Mouse (Mus musculus) CH12.LX (cell line): ENCODE results near the gene Casp3. TPM values are rescaled to one million over a fixed set of nuclear protein-coding genes. Genes with fewer than 3 reads are reported as not detected.
A peak's percentile ranks its signal among the peaks of the same experiment; 100 is the strongest.

Experiments used
- DNase-seq: peaks from one replicate; pipeline ENCODE4 v3.0.0-alpha.2; 2013; ENCODE audit errors: extremely low read depth
- H3K27ac ChIP-seq: 2 replicates; pipeline ENCODE4 v1.5.1; 2012; ENCODE audit warnings: low read depth, mild to moderate bottlenecking, control low read depth, moderate library complexity; ENCODE audit not compliant: insufficient read depth
- H3K27me3 ChIP-seq: replicated peaks from 2 replicates; pipeline ENCODE3; 2012; ENCODE audit warnings: inconsistent platforms
- H3K36me3 ChIP-seq, 2 experiments: replicated peaks in 1 of 2; 2 replicates each; pipeline versions ENCODE3 to v1.6.1; 2012; ENCODE audit warnings: inconsistent platforms in 1 of 2, low read length in 1 of 2, mild to moderate bottlenecking in 1 of 2, mixed read lengths in 1 of 2, moderate library complexity in 1 of 2; ENCODE audit not compliant: control insufficient read depth in 1 of 2, insufficient read depth in 1 of 2
- H3K4me1 ChIP-seq, 2 experiments: 2 replicates each; pipeline ENCODE4 v1.6.1; 2012; ENCODE audit warnings: inconsistent platforms in 1 of 2, moderate library complexity in 1 of 2; ENCODE audit not compliant: insufficient read depth in 2 of 2, control insufficient read depth in 1 of 2
- H3K4me2 ChIP-seq: 2 replicates; pipeline ENCODE4 v1.6.1; 2012; ENCODE audit warnings: low read depth, mild to moderate bottlenecking, control low read depth; ENCODE audit not compliant: poor library complexity, insufficient read depth, severe bottlenecking
- H3K4me3 ChIP-seq, 3 experiments: fragments of 150-350 bp in 1 of 3; sonication (generic) in 1 of 3; replicated peaks in 1 of 3; 2 replicates each; pipeline versions ENCODE3 to v1.5.1; 2011 to 2012; ENCODE audit warnings: low read depth in 2 of 3, low read length in 2 of 3, mild to moderate bottlenecking in 2 of 3, moderate library complexity in 2 of 3, control low read depth in 1 of 3, improper control_type of control experiment in 1 of 3, inconsistent platforms in 1 of 3, mixed read lengths in 1 of 3; ENCODE audit not compliant: poor library complexity in 1 of 3
- H3K79me2 ChIP-seq: replicated peaks from 2 replicates; pipeline ENCODE4 v1.6.1; 2012; ENCODE audit warnings: mild to moderate bottlenecking, moderate library complexity; ENCODE audit not compliant: control insufficient read depth, poor library complexity, insufficient read depth, severe bottlenecking; ENCODE audit errors: extremely low read depth
- H3K9ac ChIP-seq: 2 replicates; pipeline ENCODE4 v1.6.1; 2012; ENCODE audit warnings: low read depth, mild to moderate bottlenecking, control low read depth, moderate library complexity; ENCODE audit not compliant: insufficient read depth
- H3K9me3 ChIP-seq: replicated peaks from 2 replicates; pipeline ENCODE3; 2012; ENCODE audit warnings: low read length, inconsistent platforms, mixed read lengths
- BHLHE40 ChIP-seq: IDR thresholded peaks from 2 replicates; pipeline ENCODE4 v1.6.1; 2011; ENCODE audit warnings: mild to moderate bottlenecking, low read depth, low read length, improper control_type of control experiment
- CHD2 ChIP-seq: IDR thresholded peaks from 2 replicates; pipeline ENCODE4 v1.6.1; 2011; ENCODE audit warnings: low read length, improper control_type of control experiment
- CTCF ChIP-seq, 2 experiments: IDR thresholded peaks in 1 of 2; conservative IDR thresholded peaks in 1 of 2; 2 replicates each; pipeline ENCODE4 v1.5.1; 2011 to 2012; ENCODE audit warnings: low read depth in 2 of 2, low read length in 2 of 2, improper control_type of control experiment in 1 of 2, inconsistent platforms in 1 of 2, mild to moderate bottlenecking in 1 of 2, moderate library complexity in 1 of 2
- E2F4 ChIP-seq: IDR thresholded peaks from 2 replicates; pipeline ENCODE4 v1.6.1; 2011; ENCODE audit warnings: low read depth, low read length, improper control_type of control experiment; ENCODE audit not compliant: insufficient replicate concordance
- ELF1 ChIP-seq: IDR thresholded peaks from 2 replicates; pipeline ENCODE4 v1.6.1; 2014; ENCODE audit warnings: low read depth, mild to moderate bottlenecking, inconsistent platforms, low read length, improper control_type of control experiment
- GABPA ChIP-seq: IDR thresholded peaks from 2 replicates; pipeline ENCODE4 v1.6.1; 2012; ENCODE audit warnings: low read depth, low read length, improper control_type of control experiment, inconsistent platforms; ENCODE audit not compliant: insufficient replicate concordance
- HCFC1 ChIP-seq: IDR thresholded peaks from 2 replicates; pipeline ENCODE4 v1.6.1; 2012; ENCODE audit warnings: low read depth, mild to moderate bottlenecking, inconsistent platforms, low read length, improper control_type of control experiment
- IRF4 ChIP-seq: IDR thresholded peaks from 2 replicates; pipeline ENCODE4 v1.6.1; 2014; ENCODE audit warnings: low read depth, mild to moderate bottlenecking, inconsistent platforms, low read length, improper control_type of control experiment
- JUN ChIP-seq: IDR thresholded peaks from 2 replicates; pipeline ENCODE4 v1.6.1; 2011; ENCODE audit warnings: low read depth, mild to moderate bottlenecking, low read length, improper control_type of control experiment, moderate library complexity; ENCODE audit not compliant: insufficient read depth
- KAT2A ChIP-seq: IDR thresholded peaks from 2 replicates; pipeline ENCODE4 v1.6.1; 2012; ENCODE audit warnings: low read length, improper control_type of control experiment, inconsistent platforms; ENCODE audit not compliant: insufficient replicate concordance
- MAFK ChIP-seq: IDR thresholded peaks from 2 replicates; pipeline ENCODE4 v1.6.1; 2011; ENCODE audit warnings: low read length, improper control_type of control experiment; ENCODE audit not compliant: insufficient replicate concordance
- MAZ ChIP-seq: IDR thresholded peaks from 2 replicates; pipeline ENCODE4 v1.6.1; 2012; ENCODE audit warnings: low read depth, mild to moderate bottlenecking, inconsistent platforms, low read length, improper control_type of control experiment, moderate library complexity
- MEF2A ChIP-seq: IDR thresholded peaks from 2 replicates; pipeline ENCODE4 v1.6.1; 2014; ENCODE audit warnings: low read depth, mild to moderate bottlenecking, inconsistent platforms, low read length, improper control_type of control experiment, borderline replicate concordance
- MXI1 ChIP-seq: IDR thresholded peaks from 2 replicates; pipeline ENCODE4 v1.6.1; 2011; ENCODE audit warnings: mild to moderate bottlenecking, low read depth, low read length, improper control_type of control experiment
- MYC ChIP-seq: IDR thresholded peaks from 2 replicates; pipeline ENCODE4 v1.6.1; 2011; ENCODE audit warnings: low read depth, mild to moderate bottlenecking, improper control_type of control experiment, low read length
- NELFE ChIP-seq: IDR thresholded peaks from 2 replicates; pipeline ENCODE4 v1.6.1; 2011; ENCODE audit warnings: low read depth, low read length, improper control_type of control experiment
- NRF1 ChIP-seq: IDR thresholded peaks from 2 replicates; pipeline ENCODE4 v1.6.1; 2014; ENCODE audit warnings: low read depth, mild to moderate bottlenecking, inconsistent platforms, low read length, improper control_type of control experiment, moderate library complexity
- PAX5 ChIP-seq: IDR thresholded peaks from 2 replicates; pipeline ENCODE4 v1.6.1; 2012; ENCODE audit warnings: low read length, inconsistent platforms, mixed read lengths
- POLR2A ChIP-seq: IDR thresholded peaks from 2 replicates; pipeline ENCODE4 v1.6.1; 2011; ENCODE audit warnings: low read depth, mild to moderate bottlenecking, improper control_type of control experiment, low read length
- POLR2AphosphoS2 ChIP-seq: IDR thresholded peaks from 2 replicates; pipeline ENCODE4 v1.6.1; 2011; ENCODE audit warnings: low read depth, low read length, improper control_type of control experiment
- RAD21 ChIP-seq: IDR thresholded peaks from 2 replicates; pipeline ENCODE4 v1.6.1; 2011; ENCODE audit warnings: low read depth, mild to moderate bottlenecking, low read length, improper control_type of control experiment, moderate library complexity
- RCOR1 ChIP-seq: conservative IDR thresholded peaks from 2 replicates; pipeline ENCODE4 v1.6.1; 2012; ENCODE audit warnings: low read depth, mild to moderate bottlenecking, inconsistent platforms, low read length, improper control_type of control experiment
- SIN3A ChIP-seq: IDR thresholded peaks from 2 replicates; pipeline ENCODE4 v1.6.1; 2012; ENCODE audit warnings: low read length, improper control_type of control experiment, inconsistent platforms
- SMC3 ChIP-seq: IDR thresholded peaks from 2 replicates; pipeline ENCODE4 v1.6.1; 2011; ENCODE audit warnings: low read depth, low read length, improper control_type of control experiment
- TBP ChIP-seq: conservative IDR thresholded peaks from 2 replicates; pipeline ENCODE4 v1.6.1; 2011; ENCODE audit warnings: low read depth, low read length, improper control_type of control experiment
- TCF12 ChIP-seq: IDR thresholded peaks from 2 replicates; pipeline ENCODE4 v1.6.1; 2014; ENCODE audit warnings: low read depth, mild to moderate bottlenecking, inconsistent platforms, low read length, improper control_type of control experiment
- UBTF ChIP-seq: IDR thresholded peaks from 2 replicates; pipeline ENCODE4 v1.6.1; 2012; ENCODE audit warnings: low read depth, mild to moderate bottlenecking, inconsistent platforms, low read length, improper control_type of control experiment, moderate library complexity
- USF2 ChIP-seq: conservative IDR thresholded peaks from 2 replicates; pipeline ENCODE4 v1.6.1; 2011; ENCODE audit warnings: low read depth, low read length, improper control_type of control experiment
- ZMIZ1 ChIP-seq: IDR thresholded peaks from 2 replicates; pipeline ENCODE4 v1.6.1; 2012; ENCODE audit warnings: low read depth, mild to moderate bottlenecking, inconsistent platforms, low read length, improper control_type of control experiment
- ZNF384 ChIP-seq: IDR thresholded peaks from 2 replicates; pipeline ENCODE4 v1.6.1; 2012; ENCODE audit warnings: low read depth, low read length, improper control_type of control experiment, inconsistent platforms
- dilution Hi-C: fragments of 300-500 bp; cut with MboI; formaldehyde crosslinking; loops from 2 replicates; pipeline ENCODE4 v1.14.3; 2020; ENCODE audit warnings: low sequenced_read_pairs; ENCODE audit not compliant: extremely low pct_unique_long_range_greater_than_20kb, extremely low pct_ligation_motif_present
- in situ Hi-C: fragments of 300-500 bp; cut with MboI; formaldehyde crosslinking; loops from 3 replicates; pipeline ENCODE4 v1.14.3; 2019; ENCODE audit warnings: low sequenced_read_pairs, low pct_ligation_motif_present, low pct_unique_long_range_greater_than_20kb, mixed read lengths
- polyA plus RNA-seq: library from polyadenylated mRNA; unstranded; fragments of >175 nt; gene quantifications from 2 replicates; pipeline ENCODE4 v1.2.1, GENCODE M21; 2012; ENCODE audit warnings: low read depth; ENCODE audit not compliant: insufficient read length
- total RNA-seq, 2 experiments: library from RNA; depleted of rRNA; stranded (reverse); fragments of 300-350 nt in 1 of 2; fragments of >200 nt in 1 of 2; gene quantifications; 2 replicates each; pipeline ENCODE4 v1.2.3; 2012 to 2014

Gene Casp3
- total RNA-seq (2012; rRNA removed): 43.7 and 57.8 TPM in 2 replicates
- 105 and 114 TPM in 2 replicates for total RNA-seq (2014; rRNA removed)
- polyA plus RNA-seq: 70.0 and 81.6 TPM in 2 replicates

GRCm38 (mm10) chr8:46616879-46617689 is at the start of gene Casp3, which contains the start of gene Primpol:
Gene Casp3, plus strand, starts transcription at chr8:46617291.
Gene Primpol, minus strand, starts transcription at chr8:46617212.
- in situ Hi-C loops: no loop called here
- Histone ChIP-seq H3K4me2 (peak within 1 kb of the TSS; percentile 100), H3K9ac (peak within 1 kb of the TSS; percentile 91), H3K36me3 (peaks cover 6 to 21% of the 10 kb centered on the region in 2 experiments), H3K4me3 (peak within 1 kb of the TSS; percentile 67 to 96 (median 80)), H3K27ac (peak within 1 kb of the TSS; percentile 74), H3K9me3 (peaks cover 8% of the 10 kb centered on the region), H3K4me1 (peaks cover 4 to 24% of the 10 kb centered on the region in 2 experiments), H3K79me2 (peaks cover 40% of the 10 kb centered on the region), H3K27me3 (no peaks in the 10 kb centered on the region)
- peak; percentile 96 for DNase-seq
- dilution Hi-C loops: no loop called here
- no peak for TF ChIP-seq USF2
- peak; percentile 93 for TF ChIP-seq SIN3A
- TF ChIP-seq ZMIZ1: peak; percentile 46
- peak; percentile 96 for TF ChIP-seq E2F4
- TF ChIP-seq GABPA: no peak
- TF ChIP-seq NELFE: peak; percentile 83
- TF ChIP-seq SMC3: no peak; the same call in 1 of the 2 replicates
- no peak for TF ChIP-seq BHLHE40
- peak; percentile 84 for TF ChIP-seq TBP
- no peak for TF ChIP-seq JUN
- TF ChIP-seq HCFC1: peak; percentile 71
- TF ChIP-seq PAX5: no peak
- TF ChIP-seq CTCF (conservative IDR thresholded peaks at IDR 0.05 in 1 of 2, IDR thresholded peaks at IDR 0.05 in 1 of 2; ENCODE audit: low read depth in 2 of 2, low read length in 2 of 2): 0 out of 4 replicates have a peak, but pooled peaks of 1 of the 2 experiments have one; percentile 5
- no peak; the same call in 1 of the 2 replicates for TF ChIP-seq RCOR1
- peak; percentile 74 for TF ChIP-seq ELF1
- no peak for TF ChIP-seq MAFK
- TF ChIP-seq NRF1: peak; percentile 41; the same call in 1 of the 2 replicates
- peak; percentile 69 for TF ChIP-seq TCF12
- peak; percentile 45; the same call in 1 of the 2 replicates for TF ChIP-seq UBTF
- peak; percentile 77 for TF ChIP-seq MXI1
- peak; percentile 61 for TF ChIP-seq MEF2A
- TF ChIP-seq RAD21: no peak
- TF ChIP-seq POLR2AphosphoS2: peak; percentile 56; the same call in 1 of the 2 replicates
- no peak for TF ChIP-seq ZNF384
- TF ChIP-seq MYC: 0 out of 2 replicates have a peak, but pooled peaks have one; percentile 75
- peak; percentile 90 for TF ChIP-seq POLR2A
- TF ChIP-seq MAZ: peak; percentile 19; the same call in 1 of the 2 replicates
- peak; percentile 75; the same call in 1 of the 2 replicates for TF ChIP-seq KAT2A
- no peak for TF ChIP-seq CHD2
- 0 out of 2 replicates have a peak, but pooled peaks have one; percentile 13 for TF ChIP-seq IRF4
